Mouse (Mus musculus): ENCODE measurements at regions not wholly inside any gene's neighbourhood (a gene's known extent, or its start where the extent isn't known, plus 50 kb on each side); places are given as distances from the start of the nearest gene placed in this dataset.

DNA sequence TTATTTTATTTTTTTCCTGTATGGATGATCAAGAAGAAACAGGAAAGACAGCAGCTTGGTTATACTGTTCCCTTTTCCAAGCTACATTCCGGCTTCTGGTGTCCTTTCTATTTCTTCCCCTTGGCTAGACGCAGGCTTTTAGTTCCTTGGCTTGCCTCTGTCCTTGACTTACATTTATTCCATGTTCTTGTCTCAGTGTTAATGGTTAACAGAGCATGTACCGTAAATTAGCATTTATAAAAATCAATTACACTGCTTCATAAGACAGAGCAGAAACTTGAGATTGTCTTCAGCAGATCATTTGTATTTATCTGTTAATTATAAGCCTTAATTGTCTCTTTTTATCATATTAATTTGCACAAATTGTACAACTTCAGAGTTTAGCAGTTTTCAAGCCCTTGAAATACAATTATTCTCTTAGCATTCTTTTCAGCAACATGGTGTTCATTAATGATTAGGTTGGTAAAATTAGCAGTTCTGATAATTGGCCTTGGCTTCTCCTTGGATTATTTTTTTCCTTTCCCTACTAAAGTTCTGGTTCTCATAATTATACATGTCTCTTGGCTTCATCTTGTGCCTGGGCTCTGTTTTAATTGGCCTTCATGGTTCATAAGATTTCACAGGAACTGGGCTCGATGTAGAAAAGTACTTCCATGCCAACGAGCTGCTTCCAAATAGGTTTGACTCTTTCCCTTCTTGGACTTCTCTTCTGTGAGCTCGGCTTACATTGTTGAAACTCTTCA lies 215.4 kb downstream of the Sptssa start:
- Histone ChIP-seq H3K9ac (replicated peaks; ENCODE audit: low read length) (no peak overlapping the region), H3K36me3 (ENCODE audit: control insufficient read depth, insufficient read depth, low read length) (no peaks in the 10 kb centered on the region), H3K27ac (replicated peaks; ENCODE audit: low read depth, low read length) (no peak overlapping the region), H3K4me1 (ENCODE audit: control insufficient read depth, insufficient read depth, low read length) (no peaks in the 10 kb centered on the region), H3K4me3 (replicated peaks; ENCODE audit: low read depth, low read length) (no peak overlapping the region), H3K4me2 (ENCODE audit: low read length) (no peak overlapping the region), H3K9me3 (ENCODE audit: control insufficient read depth, low read length) (no peaks in the 10 kb centered on the region), H3K27me3 (ENCODE audit: control insufficient read depth, insufficient read depth, low read length) (no peaks in the 10 kb centered on the region)
- ATAC-seq (ENCODE audit: low FRiP score, low TSS enrichment) (no peak), DNase-seq (no peak)
- WGBS: 82% methylated on average over 6 of the region's 6 CpGs

- Histone ChIP-seq H3K4me1 (ENCODE audit: control insufficient read depth, insufficient read depth, low read length) (no peaks in the 10 kb centered on the region), H3K4me2 (ENCODE audit: low read length) (no peak overlapping the region), H3K36me3 (ENCODE audit: control insufficient read depth, insufficient read depth, low read length) (no peaks in the 10 kb centered on the region), H3K9me3 (ENCODE audit: control insufficient read depth, low read length) (no peaks in the 10 kb centered on the region), H3K27me3 (ENCODE audit: control insufficient read depth, insufficient read depth, low read length) (no peaks in the 10 kb centered on the region), H3K9ac (replicated peaks; ENCODE audit: low read length) (no peak overlapping the region), H3K27ac (replicated peaks; ENCODE audit: low read depth, low read length) (no peak overlapping the region), H3K4me3 (replicated peaks; ENCODE audit: low read depth, low read length) (no peak overlapping the region)
- WGBS: 82% methylated on average over 4 of the region's 4 CpGs
- DNase-seq (no peak), ATAC-seq (ENCODE audit: low FRiP score, low TSS enrichment) (no peak)
Observed at GRCm38 (mm10) chr12:54438793-54439192, 217.6 kb downstream of the Sptssa start.

DNA sequence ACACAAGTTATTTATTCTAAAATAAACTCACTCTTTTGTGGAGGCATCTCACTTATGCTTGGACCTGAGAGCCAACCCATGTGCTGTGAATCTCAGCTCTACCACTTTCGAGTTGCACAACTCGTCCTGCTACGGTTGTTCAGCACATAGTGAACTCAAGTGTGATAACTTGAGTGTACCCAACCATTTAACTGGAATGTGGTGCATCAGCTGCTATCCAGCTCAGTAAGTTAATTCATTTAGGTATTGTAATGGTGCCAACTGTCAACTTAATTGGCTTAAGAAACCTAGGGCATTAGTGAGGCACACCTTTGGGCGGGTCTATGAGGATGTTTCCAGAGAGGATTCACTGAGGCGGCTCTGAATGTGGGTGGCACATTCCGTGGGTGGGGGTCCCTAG lies 221.6 kb upstream of the Egln3 start:
- no peaks in the 10 kb centered on the region for H3K36me3 ChIP-seq (ENCODE audit: control insufficient read depth, insufficient read depth, low read length)
- H3K4me1 ChIP-seq (ENCODE audit: control insufficient read depth, insufficient read depth, low read length): no peaks in the 10 kb centered on the region
- no peaks in the 10 kb centered on the region for H3K27me3 ChIP-seq (ENCODE audit: control insufficient read depth, insufficient read depth, low read length)
- DNase-seq: no peak
- H3K27ac ChIP-seq (replicated peaks; ENCODE audit: low read depth, low read length): no peak overlapping the region
- no peak for ATAC-seq (ENCODE audit: low FRiP score, low TSS enrichment)
- H3K4me2 ChIP-seq (ENCODE audit: low read length): no peak overlapping the region
- H3K9me3 ChIP-seq (ENCODE audit: control insufficient read depth, low read length): no peaks in the 10 kb centered on the region
- no peak overlapping the region for H3K4me3 ChIP-seq (replicated peaks; ENCODE audit: low read depth, low read length)
- WGBS: 84% methylated on average over 6 of the region's 6 CpGs
- H3K9ac ChIP-seq (replicated peaks; ENCODE audit: low read length): no peak overlapping the region

- no peak overlapping the region for H3K27ac ChIP-seq (replicated peaks; ENCODE audit: low read depth, low read length)
- ATAC-seq (ENCODE audit: low FRiP score, low TSS enrichment) (no peak), DNase-seq (no peak)
- H3K9me3 ChIP-seq (ENCODE audit: control insufficient read depth, low read length): no peaks in the 10 kb centered on the region
- WGBS: 61% methylated on average over 1 of the region's 1 CpGs
- H3K4me1 ChIP-seq (ENCODE audit: control insufficient read depth, insufficient read depth, low read length): no peaks in the 10 kb centered on the region
- H3K9ac ChIP-seq (replicated peaks; ENCODE audit: low read length): no peak overlapping the region
- no peaks in the 10 kb centered on the region for H3K36me3 ChIP-seq (ENCODE audit: control insufficient read depth, insufficient read depth, low read length)
- no peaks in the 10 kb centered on the region for H3K27me3 ChIP-seq (ENCODE audit: control insufficient read depth, insufficient read depth, low read length)
- no peak overlapping the region for H3K4me3 ChIP-seq (replicated peaks; ENCODE audit: low read depth, low read length)
- H3K4me2 ChIP-seq (ENCODE audit: low read length): no peak overlapping the region
Observed at GRCm38 (mm10) chr12:54414829-54415228, 211.2 kb upstream of the Egln3 start.

GRCm38 (mm10) chr12:54414201-54414600 lies 210.5 kb upstream of the Egln3 start:
- WGBS: 89% methylated on average over 5 of the region's 5 CpGs
- Histone ChIP-seq H3K36me3 (ENCODE audit: control insufficient read depth, insufficient read depth, low read length) (no peaks in the 10 kb centered on the region), H3K4me2 (ENCODE audit: low read length) (no peak overlapping the region), H3K9me3 (ENCODE audit: control insufficient read depth, low read length) (no peaks in the 10 kb centered on the region), H3K4me1 (ENCODE audit: control insufficient read depth, insufficient read depth, low read length) (no peaks in the 10 kb centered on the region), H3K27ac (replicated peaks; ENCODE audit: low read depth, low read length) (no peak overlapping the region), H3K27me3 (ENCODE audit: control insufficient read depth, insufficient read depth, low read length) (no peaks in the 10 kb centered on the region), H3K4me3 (replicated peaks; ENCODE audit: low read depth, low read length) (no peak overlapping the region), H3K9ac (replicated peaks; ENCODE audit: low read length) (no peak overlapping the region)
- ATAC-seq (ENCODE audit: low FRiP score, low TSS enrichment) (no peak), DNase-seq (no peak)

DNA sequence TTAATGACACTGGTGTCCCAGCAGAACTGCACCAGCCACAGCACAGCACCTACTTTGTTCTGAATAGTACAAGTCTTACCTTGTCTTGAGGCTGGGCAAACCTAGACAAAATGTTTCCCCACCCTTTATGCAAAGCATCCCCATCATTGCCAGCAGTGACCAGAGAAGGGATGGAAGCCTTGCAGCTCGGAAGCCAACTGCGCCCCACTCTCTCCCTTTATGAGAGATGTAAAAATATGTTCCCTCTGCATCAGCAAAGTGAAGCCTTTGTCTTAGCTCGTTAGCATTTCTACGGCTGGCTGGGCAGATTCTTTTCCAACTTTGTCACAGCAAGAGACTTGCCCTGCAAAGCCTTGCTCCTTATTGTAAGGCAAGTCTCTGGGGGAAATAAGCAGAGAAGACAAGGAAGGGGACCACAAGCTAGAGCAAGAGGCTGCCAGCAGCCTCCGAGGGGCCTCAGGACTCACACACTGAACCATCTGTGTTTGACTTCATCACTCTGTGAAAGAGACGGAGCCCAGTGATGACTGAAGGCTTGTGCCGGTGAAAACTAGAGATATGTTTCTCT lies 206.5 kb upstream of the Egln3 start:
- H3K27ac ChIP-seq (replicated peaks; ENCODE audit: low read depth, low read length): no peak overlapping the region
- H3K9ac ChIP-seq (replicated peaks; ENCODE audit: low read length): no peak overlapping the region
- H3K4me1 ChIP-seq (ENCODE audit: control insufficient read depth, insufficient read depth, low read length): no peaks in the 10 kb centered on the region
- H3K4me3 ChIP-seq (replicated peaks; ENCODE audit: low read depth, low read length): no peak overlapping the region
- no peaks in the 10 kb centered on the region for H3K27me3 ChIP-seq (ENCODE audit: control insufficient read depth, insufficient read depth, low read length)
- no peak overlapping the region for H3K4me2 ChIP-seq (ENCODE audit: low read length)
- H3K36me3 ChIP-seq (ENCODE audit: control insufficient read depth, insufficient read depth, low read length): no peaks in the 10 kb centered on the region
- 24% methylated on average over 7 of the region's 7 CpGs for WGBS
- H3K9me3 ChIP-seq (ENCODE audit: control insufficient read depth, low read length): no peaks in the 10 kb centered on the region
- no peak for ATAC-seq (ENCODE audit: low FRiP score, low TSS enrichment)
- DNase-seq: peak; percentile 15

DNA sequence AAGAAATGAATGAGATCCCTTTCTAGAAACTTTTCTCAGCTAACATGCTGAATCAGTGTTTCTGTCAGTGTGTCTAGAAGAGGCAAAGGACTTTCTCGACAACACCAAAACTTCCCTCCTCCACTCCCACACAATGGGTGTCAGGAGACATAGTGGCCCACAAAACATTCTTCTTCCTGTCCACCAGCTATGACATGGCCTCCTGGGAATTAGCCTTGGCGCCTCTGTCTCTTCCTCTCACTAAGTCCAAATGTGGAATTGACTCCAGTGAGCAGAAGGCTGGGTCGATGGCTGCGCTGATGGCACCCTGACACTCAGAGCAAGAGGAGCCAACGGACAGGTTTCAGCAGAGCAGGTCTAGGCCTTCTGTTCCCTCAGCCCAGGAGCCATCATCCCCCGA lies 205.2 kb upstream of the Egln3 start:
- ATAC-seq (ENCODE audit: low FRiP score, low TSS enrichment): no peak
- Histone ChIP-seq H3K9ac (replicated peaks; ENCODE audit: low read length) (no peak overlapping the region), H3K27ac (replicated peaks; ENCODE audit: low read depth, low read length) (no peak overlapping the region), H3K4me3 (replicated peaks; ENCODE audit: low read depth, low read length) (no peak overlapping the region), H3K9me3 (ENCODE audit: control insufficient read depth, low read length) (no peaks in the 10 kb centered on the region), H3K4me2 (ENCODE audit: low read length) (no peak overlapping the region), H3K4me1 (ENCODE audit: control insufficient read depth, insufficient read depth, low read length) (no peaks in the 10 kb centered on the region), H3K27me3 (ENCODE audit: control insufficient read depth, insufficient read depth, low read length) (no peaks in the 10 kb centered on the region), H3K36me3 (ENCODE audit: control insufficient read depth, insufficient read depth, low read length) (no peaks in the 10 kb centered on the region)
- WGBS: 89% methylated on average over 6 of the region's 6 CpGs
- no peak for DNase-seq

GRCm38 (mm10) chr12:54407301-54407896 lies 203.7 kb upstream of the Egln3 start:
- H3K9ac ChIP-seq (replicated peaks; ENCODE audit: low read length): no peak overlapping the region
- no peaks in the 10 kb centered on the region for H3K27me3 ChIP-seq (ENCODE audit: control insufficient read depth, insufficient read depth, low read length)
- no peak overlapping the region for H3K4me2 ChIP-seq (ENCODE audit: low read length)
- H3K27ac ChIP-seq (replicated peaks; ENCODE audit: low read depth, low read length): no peak overlapping the region
- DNase-seq (no peak), ATAC-seq (ENCODE audit: low FRiP score, low TSS enrichment) (no peak)
- H3K4me3 ChIP-seq (replicated peaks; ENCODE audit: low read depth, low read length): no peak overlapping the region
- no peaks in the 10 kb centered on the region for H3K4me1 ChIP-seq (ENCODE audit: control insufficient read depth, insufficient read depth, low read length)
- H3K9me3 ChIP-seq (ENCODE audit: control insufficient read depth, low read length): no peaks in the 10 kb centered on the region
- 56% methylated on average over 6 of the region's 6 CpGs for WGBS
- H3K36me3 ChIP-seq (ENCODE audit: control insufficient read depth, insufficient read depth, low read length): no peaks in the 10 kb centered on the region

- no peak overlapping the region for H3K4me3 ChIP-seq (replicated peaks; ENCODE audit: low read depth, low read length)
- no peaks in the 10 kb centered on the region for H3K9me3 ChIP-seq (ENCODE audit: control insufficient read depth, low read length)
- H3K27ac ChIP-seq (replicated peaks; ENCODE audit: low read depth, low read length): no peak overlapping the region
- ATAC-seq (ENCODE audit: low FRiP score, low TSS enrichment) (no peak), DNase-seq (peak; percentile 69)
- H3K9ac ChIP-seq (replicated peaks; ENCODE audit: low read length): no peak overlapping the region
- H3K36me3 ChIP-seq (ENCODE audit: control insufficient read depth, insufficient read depth, low read length): no peaks in the 10 kb centered on the region
- 0 out of 2 replicates have a peak overlapping the region, but pooled peaks have one; percentile 0 for H3K4me2 ChIP-seq (ENCODE audit: low read length)
- H3K27me3 ChIP-seq (ENCODE audit: control insufficient read depth, insufficient read depth, low read length): no peaks in the 10 kb centered on the region
- WGBS: 40% methylated on average over 14 of the region's 14 CpGs
- H3K4me1 ChIP-seq (ENCODE audit: control insufficient read depth, insufficient read depth, low read length): no peaks in the 10 kb centered on the region
Observed at GRCm38 (mm10) chr12:54405066-54405465, 201.4 kb upstream of the Egln3 start.
